Mouse (Mus musculus): ENCODE measurements around the gene Oscp1. TPM values are rescaled to one million over a fixed set of nuclear protein-coding genes. Genes with fewer than 3 reads are reported as not detected.
A peak's percentile ranks its signal among the peaks of the same experiment; 100 is the strongest.

The Oscp1 gene
- polyA plus RNA-seq, 1 experiment: 11.1 TPM

GRCm38 (mm10) chr4:126103057-126103581 lies 44.8 kb downstream of the Oscp1 start:
- Histone ChIP-seq H3K79me2 (ENCODE audit: control insufficient read depth, insufficient read depth) (peaks cover 66% of the 10 kb centered on the region), H3K36me3 (ENCODE audit: control insufficient read depth, insufficient read depth) (peaks cover 11% of the 10 kb centered on the region), H3ac (ENCODE audit: control insufficient read depth, insufficient read length, low read depth) (peak overlapping the region; percentile 71), H3K4me3 (ENCODE audit: insufficient read depth, poor library complexity, severe bottlenecking) (peak overlapping the region; percentile 31), H3K27me3 (ENCODE audit: control insufficient read depth, insufficient read depth, insufficient read length) (no peaks in the 10 kb centered on the region), H3K79me3 (ENCODE audit: low read depth) (peaks cover 44% of the 10 kb centered on the region)
- TF ChIP-seq FOSL1 (IDR thresholded peaks at IDR 0.05; ENCODE audit: insufficient read depth, low read length, poor library complexity, severe bottlenecking) (peak; percentile 88), USF1 (IDR thresholded peaks at IDR 0.05; ENCODE audit: low read depth) (no peak), MYOD1 (IDR thresholded peaks at IDR 0.05; ENCODE audit: control insufficient read depth, insufficient read length, low read depth) (peak; percentile 6), CEBPB (IDR thresholded peaks at IDR 0.05; ENCODE audit: low read depth) (peak; percentile 98), MAX (IDR thresholded peaks at IDR 0.05) (peak; percentile 34)

DNA sequence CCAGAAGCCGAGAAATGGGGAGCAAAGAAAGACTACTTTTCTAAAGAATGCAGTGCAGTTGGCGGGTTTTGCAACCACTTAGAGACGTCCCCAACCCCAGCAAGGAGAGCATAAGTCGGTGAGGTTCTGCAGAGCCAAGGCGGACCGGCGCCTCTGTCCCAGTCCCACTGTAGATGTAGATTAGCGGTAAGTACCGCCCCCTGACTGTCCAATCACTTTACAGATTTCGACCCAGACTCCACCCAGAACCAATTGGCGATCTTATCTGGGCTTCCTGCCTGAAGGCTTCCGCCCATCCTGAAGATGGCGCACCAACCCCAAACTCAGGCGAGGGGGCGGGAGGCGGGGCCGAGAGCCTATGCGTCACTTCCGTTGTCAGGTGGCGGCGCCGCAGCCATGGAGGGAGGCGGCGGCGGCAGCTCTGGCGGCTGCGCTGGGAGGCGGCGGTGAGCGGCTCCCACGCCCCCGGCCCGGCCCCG lies 45.3 kb downstream of the Oscp1 start, which contains the start of gene Stk40:
Gene Stk40 (plus strand): TSS at position 368 of the 479 bp plus-strand sequence.
- no peaks in the 10 kb centered on the region for H3K27me3 ChIP-seq (ENCODE audit: control insufficient read depth, insufficient read depth, insufficient read length)
- H3K36me3 ChIP-seq (ENCODE audit: control insufficient read depth, insufficient read depth): peaks cover 6% of the 10 kb centered on the region
- H3K4me3 ChIP-seq (ENCODE audit: insufficient read depth, poor library complexity, severe bottlenecking): peak within 1 kb of the TSS; percentile 77
- H3K79me3 ChIP-seq (ENCODE audit: low read depth): peaks cover 46% of the 10 kb centered on the region
- no peak for TF ChIP-seq MYOD1 (IDR thresholded peaks at IDR 0.05; ENCODE audit: control insufficient read depth, insufficient read length, low read depth)
- no peak for TF ChIP-seq MYOG (IDR thresholded peaks at IDR 0.05; ENCODE audit: control insufficient read depth, extremely low read depth, insufficient read length)
- TF ChIP-seq CTCF (IDR thresholded peaks at IDR 0.05; ENCODE audit: control insufficient read depth, insufficient read depth, insufficient read length): peak; percentile 49
- TF ChIP-seq FOSL1 (IDR thresholded peaks at IDR 0.05; ENCODE audit: insufficient read depth, low read length, poor library complexity, severe bottlenecking): no peak
- TF ChIP-seq CEBPB (IDR thresholded peaks at IDR 0.05; ENCODE audit: low read depth): no peak
- no peak for TF ChIP-seq USF1 (IDR thresholded peaks at IDR 0.05; ENCODE audit: low read depth)
- TF ChIP-seq MAX (IDR thresholded peaks at IDR 0.05): no peak
- peak within 1 kb of the TSS; percentile 83 for H3ac ChIP-seq (ENCODE audit: control insufficient read depth, insufficient read length, low read depth)
- peaks cover 66% of the 10 kb centered on the region for H3K79me2 ChIP-seq (ENCODE audit: control insufficient read depth, insufficient read depth)

- Histone ChIP-seq H3K27me3 (ENCODE audit: control insufficient read depth, insufficient read depth, insufficient read length) (no peaks in the 10 kb centered on the region), H3K79me2 (ENCODE audit: control insufficient read depth, insufficient read depth) (peaks cover 66% of the 10 kb centered on the region), H3K4me3 (ENCODE audit: insufficient read depth, poor library complexity, severe bottlenecking) (peak overlapping the region; percentile 77), H3K36me3 (ENCODE audit: control insufficient read depth, insufficient read depth) (no peaks in the 10 kb centered on the region), H3K79me3 (ENCODE audit: low read depth) (peaks cover 46% of the 10 kb centered on the region), H3ac (ENCODE audit: control insufficient read depth, insufficient read length, low read depth) (peak overlapping the region; percentile 83)
- TF ChIP-seq USF1 (IDR thresholded peaks at IDR 0.05; ENCODE audit: low read depth) (no peak), CEBPB (IDR thresholded peaks at IDR 0.05; ENCODE audit: low read depth) (no peak), CTCF (IDR thresholded peaks at IDR 0.05; ENCODE audit: control insufficient read depth, insufficient read depth, insufficient read length) (no peak), FOSL1 (IDR thresholded peaks at IDR 0.05; ENCODE audit: insufficient read depth, low read length, poor library complexity, severe bottlenecking) (no peak), MYOG (IDR thresholded peaks at IDR 0.05; ENCODE audit: control insufficient read depth, extremely low read depth, insufficient read length) (no peak), MAX (IDR thresholded peaks at IDR 0.05) (no peak), MYOD1 (IDR thresholded peaks at IDR 0.05; ENCODE audit: control insufficient read depth, insufficient read length, low read depth) (no peak)
Measured at GRCm38 (mm10) chr4:126104261-126105075, 46.1 kb downstream of the Oscp1 start.

DNA sequence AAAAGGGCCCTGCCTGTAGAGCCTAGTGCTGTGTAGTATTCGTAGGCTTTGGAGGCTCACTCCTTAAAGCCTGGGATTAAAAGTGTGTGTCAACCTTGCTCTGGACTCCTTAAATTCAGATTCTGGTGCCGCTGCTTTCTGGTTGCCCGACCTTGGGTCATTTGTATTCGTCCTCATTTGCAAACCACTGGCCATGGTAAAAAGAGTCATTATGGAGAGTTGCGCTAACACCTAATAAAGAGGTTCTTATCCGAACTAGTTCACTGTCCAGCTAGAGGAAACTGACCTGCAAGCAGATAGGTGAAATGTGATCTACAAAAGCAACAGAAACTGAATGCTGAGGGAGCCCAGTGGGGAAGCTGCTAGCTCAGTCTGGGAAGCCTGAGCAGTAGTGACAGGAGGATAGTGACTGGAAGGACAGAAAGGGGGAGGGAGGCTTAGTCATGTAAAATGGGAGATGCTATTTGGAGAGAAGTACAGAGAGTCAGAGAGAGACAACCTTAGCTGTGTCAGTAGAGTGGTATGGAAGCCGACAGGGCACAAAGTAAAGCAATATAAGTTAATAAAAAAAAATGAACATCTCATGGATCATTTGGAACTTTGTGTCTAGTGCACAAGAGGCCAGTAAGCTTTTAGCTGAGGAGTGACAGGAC lies 46.9 kb downstream of the Oscp1 start:
- peaks cover 46% of the 10 kb centered on the region for H3K79me3 ChIP-seq (ENCODE audit: low read depth)
- H3K36me3 ChIP-seq (ENCODE audit: control insufficient read depth, insufficient read depth): no peaks in the 10 kb centered on the region
- H3K4me3 ChIP-seq (ENCODE audit: insufficient read depth, poor library complexity, severe bottlenecking): peak overlapping the region; percentile 77
- TF ChIP-seq MYOD1 (IDR thresholded peaks at IDR 0.05; ENCODE audit: control insufficient read depth, insufficient read length, low read depth): no peak
- TF ChIP-seq MYOG (IDR thresholded peaks at IDR 0.05; ENCODE audit: control insufficient read depth, extremely low read depth, insufficient read length): no peak
- no peak for TF ChIP-seq USF1 (IDR thresholded peaks at IDR 0.05; ENCODE audit: low read depth)
- H3K79me2 ChIP-seq (ENCODE audit: control insufficient read depth, insufficient read depth): peaks cover 67% of the 10 kb centered on the region
- peak overlapping the region; percentile 27 for H3ac ChIP-seq (ENCODE audit: control insufficient read depth, insufficient read length, low read depth)
- H3K27me3 ChIP-seq (ENCODE audit: control insufficient read depth, insufficient read depth, insufficient read length): no peaks in the 10 kb centered on the region

DNA sequence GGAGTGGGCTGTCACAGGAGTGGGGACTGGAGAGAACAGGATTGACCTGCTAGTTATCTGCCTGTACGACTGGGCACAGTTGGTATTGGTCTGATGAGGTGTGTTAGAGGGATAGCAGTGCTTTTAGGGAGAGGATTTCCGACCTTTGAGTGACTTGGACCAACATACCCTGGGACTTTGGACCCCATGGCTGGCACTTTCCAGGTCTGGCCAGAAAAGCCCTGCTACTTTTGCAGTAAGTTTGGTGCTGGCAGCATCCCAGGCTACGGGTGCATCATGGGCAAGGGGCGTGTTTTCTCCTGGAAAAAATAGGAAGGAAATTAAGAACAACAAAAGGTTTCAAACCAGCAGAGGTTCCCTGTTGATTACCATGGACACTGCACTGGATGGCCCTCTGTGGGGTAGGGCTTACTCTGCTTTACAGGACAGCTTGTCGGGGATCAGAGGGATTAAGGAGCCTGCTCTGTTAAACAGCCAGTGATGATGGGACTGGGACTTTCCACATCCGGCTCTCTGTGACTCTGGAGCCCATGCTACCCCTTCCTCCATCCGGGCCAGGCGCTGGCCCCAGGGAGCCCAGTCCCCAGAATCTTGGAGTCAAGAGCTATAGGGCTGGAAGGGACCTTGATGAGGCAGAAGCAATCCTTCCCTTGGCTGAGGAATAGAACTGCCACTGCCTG lies 49.8 kb downstream of the Oscp1 start:
- peaks cover 62% of the 10 kb centered on the region for H3K79me3 ChIP-seq (ENCODE audit: low read depth)
- H3K36me3 ChIP-seq (ENCODE audit: control insufficient read depth, insufficient read depth): no peaks in the 10 kb centered on the region
- no peak overlapping the region for H3K4me3 ChIP-seq (ENCODE audit: insufficient read depth, poor library complexity, severe bottlenecking)

More for the DNA sequence above, 49.8 kb downstream of the Oscp1 start:
- Histone ChIP-seq H3K27me3 (ENCODE audit: control insufficient read depth, insufficient read depth, insufficient read length) (no peaks in the 10 kb centered on the region), H3K79me2 (ENCODE audit: control insufficient read depth, insufficient read depth) (peaks cover 79% of the 10 kb centered on the region), H3ac (ENCODE audit: control insufficient read depth, insufficient read length, low read depth) (no peak overlapping the region)
- TF ChIP-seq FOSL1 (IDR thresholded peaks at IDR 0.05; ENCODE audit: insufficient read depth, low read length, poor library complexity, severe bottlenecking) (no peak), MAX (IDR thresholded peaks at IDR 0.05) (no peak), MYOD1 (IDR thresholded peaks at IDR 0.05; ENCODE audit: control insufficient read depth, insufficient read length, low read depth) (no peak), MYOG (IDR thresholded peaks at IDR 0.05; ENCODE audit: control insufficient read depth, extremely low read depth, insufficient read length) (no peak)

Data from C2C12 (cell line).